Mouse (Mus musculus) stomach, postnatal 0 days (tissue): ENCODE measurements at regions not wholly inside any gene's neighbourhood (a gene's known extent, or its start where the extent isn't known, plus 50 kb on each side); places are given as distances from the start of the nearest gene placed in this dataset.

Experiments used
- CTCF ChIP-seq: IDR thresholded peaks from 2 replicates; pipeline ENCODE4 v1.5.1; 2016; ENCODE audit warnings: antibody characterized with exemption, low read depth, mild to moderate bottlenecking, moderate library complexity
- EP300 ChIP-seq: optimal IDR thresholded peaks from 2 replicates; pipeline ENCODE3; 2016; ENCODE audit warnings: antibody characterized with exemption

GRCm38 (mm10) chr2:71689041-71689440 is 56.4 kb upstream of the Itga6 start:
- TF ChIP-seq CTCF (no peak), EP300 (no peak)
